Mouse (Mus musculus) left cerebral cortex, adult 8-10 months (tissue): ENCODE results near the gene Iqgap2. TPM values are rescaled to one million over a fixed set of nuclear protein-coding genes. Genes with fewer than 3 reads are reported as not detected.
A peak's percentile ranks its signal among the peaks of the same experiment; 100 is the strongest.

Experiments used
- DNase-seq, 2 experiments: peaks; one replicate each; pipeline ENCODE4 v3.0.0; 2022; ENCODE audit warnings: low spot score in 2 of 2
- total RNA-seq, 4 experiments: library from RNA; stranded (reverse); gene quantifications; 2 replicates each; pipeline ENCODE4 v1.2.4; 2022

The Iqgap2 gene
- total RNA-seq, 4 experiments from 2014 or later, result 11.3 to 14.8 (median 13.1) TPM

- DNase-seq, result no peak
Observed at GRCm38 (mm10) chr13:95779261-95779660, 112.5 kb downstream of the Iqgap2 start.

GRCm38 (mm10) chr13:95778761-95779161 lies 113.0 kb downstream of the Iqgap2 start:
- DNase-seq, result no peak

- DNase-seq, result no peak
Observed at GRCm38 (mm10) chr13:95777651-95778391, 113.9 kb downstream of the Iqgap2 start.

DNA sequence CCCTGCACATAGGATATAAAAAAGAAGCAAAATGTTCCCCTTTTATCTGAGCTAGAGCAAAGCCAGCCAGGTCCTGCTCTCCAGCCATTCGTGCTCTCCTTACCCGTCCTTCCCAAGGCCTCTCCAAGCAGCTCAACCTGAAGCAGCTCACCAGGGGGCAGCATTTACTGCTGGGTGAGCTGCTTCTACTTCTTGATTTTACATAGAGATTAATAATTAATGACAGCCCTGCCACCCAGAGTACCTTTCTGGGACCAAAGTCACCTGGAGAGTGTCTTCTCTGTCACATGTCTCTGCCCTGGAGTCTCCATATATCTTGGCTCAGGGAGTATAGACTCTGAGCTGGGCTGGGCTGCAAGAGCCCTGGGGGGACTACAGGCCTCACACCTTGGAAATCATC lies 114.5 kb downstream of the Iqgap2 start:
- no peak for DNase-seq

- DNase-seq, result no peak
Observed at GRCm38 (mm10) chr13:95774966-95775696, 116.6 kb downstream of the Iqgap2 start.

DNA sequence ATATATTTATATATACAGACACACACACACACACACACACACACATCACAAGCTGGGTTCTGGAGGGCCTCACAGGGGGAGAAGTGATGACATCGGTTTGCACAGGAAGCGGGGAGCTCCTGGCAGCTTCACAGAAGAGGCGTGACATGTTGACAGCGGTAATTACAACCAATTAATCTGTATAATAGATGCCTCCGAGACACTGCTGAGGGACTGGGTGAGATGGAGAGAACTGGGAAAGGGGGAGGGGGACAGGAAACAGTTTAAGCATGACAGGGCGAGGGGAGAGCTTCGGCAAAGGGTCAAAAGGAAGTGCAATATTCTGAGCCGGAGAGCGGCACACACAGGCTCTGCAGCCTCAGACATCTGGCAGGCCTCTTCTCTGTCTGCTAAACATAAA lies 126.7 kb downstream of the Iqgap2 start:
- no peak for DNase-seq

DNA sequence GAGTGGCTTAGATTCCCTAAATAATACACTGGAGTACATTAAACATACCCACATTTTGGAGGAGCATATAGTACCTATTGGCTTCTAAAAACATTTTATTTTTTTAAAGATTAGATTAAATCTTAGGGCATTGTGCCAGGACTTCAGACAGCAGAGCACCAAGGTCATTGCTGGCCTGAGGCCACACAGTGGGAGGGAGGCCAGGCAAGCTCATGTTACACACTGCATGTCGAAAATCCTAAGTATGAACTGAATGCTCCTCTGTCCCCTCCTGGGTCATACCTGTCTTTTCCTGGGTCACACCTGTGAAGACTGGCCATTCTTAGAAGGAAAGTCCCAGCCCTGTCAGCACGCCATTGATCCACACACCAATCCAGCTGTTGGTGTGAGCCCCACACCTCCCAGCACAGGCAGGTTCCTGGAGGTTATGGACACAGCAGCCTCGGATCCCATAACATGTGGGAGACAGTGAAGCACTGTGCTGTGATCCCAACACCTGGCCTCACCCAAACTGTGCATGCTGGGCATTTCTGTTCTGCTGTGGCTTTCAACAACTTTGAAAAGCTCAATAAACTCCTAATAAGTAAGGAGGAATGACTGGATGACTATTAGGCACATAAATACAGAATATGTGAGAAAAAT lies 127.7 kb downstream of the Iqgap2 start:
- DNase-seq, result no peak

DNA sequence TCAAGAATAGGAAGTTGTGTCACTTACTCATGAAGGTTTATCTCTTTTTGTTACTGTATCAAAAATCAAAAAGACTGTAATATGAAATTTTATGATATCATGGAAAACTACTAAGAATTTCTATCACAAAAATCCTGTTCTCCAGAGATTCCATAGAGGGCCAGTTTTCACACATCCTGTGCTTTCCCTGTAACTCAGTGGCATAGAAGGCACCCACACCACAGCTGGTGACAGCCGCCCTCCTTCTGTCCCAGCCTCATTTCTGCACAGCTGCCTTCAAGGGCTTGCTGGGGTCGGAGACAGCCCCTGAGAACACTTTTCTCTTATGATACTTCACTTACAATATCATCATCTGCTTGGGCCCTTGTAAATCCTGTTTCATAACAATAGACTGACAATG lies 131.9 kb downstream of the Iqgap2 start:
- no peak for DNase-seq

GRCm38 (mm10) chr13:95754285-95754684 lies 137.4 kb downstream of the Iqgap2 start:
- no peak for DNase-seq

GRCm38 (mm10) chr13:95752386-95752785 lies 139.3 kb downstream of the Iqgap2 start:
- DNase-seq, result no peak

- no peak for DNase-seq
Observed at GRCm38 (mm10) chr13:95747541-95747940, 144.2 kb downstream of the Iqgap2 start.

DNA sequence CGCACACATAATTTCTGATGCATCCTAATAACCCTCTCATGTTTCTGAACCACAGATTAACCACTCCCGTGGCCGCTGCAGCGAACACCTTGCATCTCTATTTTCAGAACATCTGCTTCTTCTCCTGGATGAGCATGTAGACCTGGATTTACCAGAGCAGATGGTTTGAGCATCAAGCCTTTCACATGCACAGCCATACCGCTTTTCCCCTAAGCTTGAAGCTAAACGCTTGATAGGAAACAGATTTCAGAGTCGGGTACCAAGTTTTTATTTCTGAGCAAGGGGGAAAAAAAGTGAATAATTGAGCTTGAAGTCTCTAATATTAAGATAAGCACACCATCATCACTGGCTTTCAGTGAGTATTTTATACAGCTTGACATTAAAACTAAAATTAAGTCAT lies 144.6 kb downstream of the Iqgap2 start:
- no peak for DNase-seq

DNA sequence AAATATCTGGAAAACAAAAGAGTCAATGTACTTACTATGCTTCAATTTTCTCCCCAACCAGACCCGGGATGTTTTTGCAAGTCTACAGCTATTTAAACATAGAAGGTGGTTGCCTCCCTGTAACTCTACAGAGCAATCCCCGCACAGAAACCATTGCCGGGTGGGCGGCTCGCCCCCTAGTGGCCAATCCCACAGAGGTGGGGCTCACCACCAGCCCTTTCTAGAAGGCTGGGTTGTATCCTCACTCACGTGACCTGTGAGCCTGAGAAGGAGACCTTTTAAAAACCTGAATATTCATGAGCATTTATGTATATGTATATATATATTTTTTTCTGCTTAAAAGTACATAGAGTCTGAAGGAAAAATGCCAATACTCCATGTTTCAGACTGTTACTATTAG lies 145.2 kb downstream of the Iqgap2 start:
- DNase-seq, result peak in 1 of 2 experiments; percentile 14

- DNase-seq, result no peak
Observed at GRCm38 (mm10) chr13:95745451-95745850, 146.3 kb downstream of the Iqgap2 start.

- DNase-seq, result no peak
Observed at GRCm38 (mm10) chr13:95742881-95743466, 148.7 kb downstream of the Iqgap2 start.

GRCm38 (mm10) chr13:95741813-95742689 lies 149.7 kb downstream of the Iqgap2 start:
- no peak for DNase-seq

- DNase-seq, result no peak
Observed at GRCm38 (mm10) chr13:95739651-95740050, 152.1 kb downstream of the Iqgap2 start.

GRCm38 (mm10) chr13:95730491-95730890 lies 161.2 kb downstream of the Iqgap2 start:
- DNase-seq, result no peak

- DNase-seq, result peak; percentile 31 to 60
Observed at GRCm38 (mm10) chr13:95719320-95720232, 172.1 kb downstream of the Iqgap2 start.

- DNase-seq, result no peak
Observed at GRCm38 (mm10) chr13:95715356-95715755, 176.4 kb downstream of the Iqgap2 start.
